Mouse (Mus musculus) heart, adult 2 months (tissue): ENCODE measurements around the gene Filip1l.

Experiments used
- CTCF ChIP-seq: fragments of 200-600 bp; IDR thresholded peaks from 2 replicates; pipeline ENCODE4 v1.8.1; 2022; ENCODE audit warnings: antibody characterized with exemption, mild to moderate bottlenecking, moderate library complexity
- EP300 ChIP-seq: fragments of 200-500 bp; IDR thresholded peaks from 2 replicates; pipeline ENCODE4 v1.6.1; 2011; ENCODE audit warnings: low read depth, low read length, control low read depth; ENCODE audit not compliant: insufficient read depth
- POLR2A ChIP-seq: fragments of 200-500 bp; IDR thresholded peaks from 2 replicates; pipeline ENCODE4 v1.6.1; 2011; ENCODE audit warnings: mild to moderate bottlenecking, low read depth, low read length, control low read depth; ENCODE audit not compliant: insufficient read depth

DNA sequence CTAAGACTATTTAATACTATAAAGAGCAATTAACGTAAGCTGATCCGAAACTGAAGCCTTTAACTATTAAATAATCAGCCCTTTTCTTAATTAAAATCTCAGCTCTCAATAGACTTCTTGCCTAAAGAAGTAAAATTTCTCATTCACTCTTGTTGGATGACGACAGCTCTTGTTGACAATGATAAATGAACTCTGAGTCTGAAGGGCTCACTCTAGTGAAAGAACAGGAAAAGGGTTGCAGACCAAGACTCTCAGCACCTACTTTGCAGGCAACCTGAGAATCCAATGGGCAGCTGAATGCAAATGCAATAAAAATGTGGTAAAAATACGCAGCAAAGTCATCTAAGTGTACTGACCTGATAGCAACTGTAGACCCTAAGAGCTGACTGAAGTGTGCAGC is 172.6 kb downstream of the Filip1l start:
- TF ChIP-seq CTCF (no peak), EP300 (no peak), POLR2A (no peak)
